Mouse (Mus musculus) midbrain, embryonic 12.5 days (tissue): ENCODE data around the gene Gosr2. TPM values are rescaled to one million over a fixed set of nuclear protein-coding genes. Genes with fewer than 3 reads are reported as not detected.
"Not testable (repeated sequence)": the region's sequence is repeated elsewhere in the genome, so short reads cannot be mapped to it uniquely, and the experiment has no call there.

Experiments used
- ATAC-seq: fragments of 200-750 bp; cut with Nextera tagmentation; 2 replicates; pipeline ENCODE4 v1.8.0; 2017; ENCODE audit warnings: low read depth, moderate TSS enrichment, moderate library complexity; ENCODE audit not compliant: low FRiP score
- H3K27ac ChIP-seq: fragments of 300-500 bp; sonication (generic); replicated peaks from 2 replicates; pipeline ENCODE4 v1.5.1; 2016; ENCODE audit warnings: mild to moderate bottlenecking
- H3K27me3 ChIP-seq: fragments of 300-500 bp; sonication (generic); 2 replicates; pipeline ENCODE4 v1.6.1; 2016; ENCODE audit warnings: mild to moderate bottlenecking
- H3K36me3 ChIP-seq: fragments of 300-500 bp; sonication (generic); 2 replicates; pipeline ENCODE4 v1.6.1; 2016
- H3K4me1 ChIP-seq: fragments of 300-500 bp; sonication (generic); 2 replicates; pipeline ENCODE4 v1.6.1; 2016
- H3K4me2 ChIP-seq: fragments of 300-500 bp; sonication (generic); replicated peaks from 2 replicates; pipeline ENCODE4 v1.6.1; 2016; ENCODE audit warnings: mild to moderate bottlenecking, moderate library complexity
- H3K4me3 ChIP-seq: fragments of 300-500 bp; sonication (generic); 2 replicates; pipeline ENCODE4 v1.5.1; 2016; ENCODE audit warnings: mild to moderate bottlenecking
- H3K9ac ChIP-seq: fragments of 300-500 bp; sonication (generic); replicated peaks from 2 replicates; pipeline ENCODE4 v1.6.1; 2016; ENCODE audit warnings: mild to moderate bottlenecking, moderate library complexity
- H3K9me3 ChIP-seq: fragments of 300-500 bp; sonication (generic); 2 replicates; pipeline ENCODE4 v1.6.1; 2016; ENCODE audit warnings: mild to moderate bottlenecking
- WGBS: fragments of 180-500 bp; shearing (Covaris S2); methylation state at CpG from one replicate; pipeline ENCODE4 v1.1.7; 2016; 5-methylcytosine and 5-hydroxymethylcytosine counted together
- polyA plus RNA-seq: library from polyadenylated mRNA; unstranded; fragments of >200 nt; fragmentation: Nextera tagmentation; extraction: Ambion mirVana; gene quantifications from 2 replicates; pipeline ENCODE4 v1.2.1, GENCODE M21; 2016

The Gosr2 gene
- polyA plus RNA-seq, 1 experiment from 2014 or later = 92.0 TPM

GRCm38 (mm10) chr11:103688271-103688979 is 9.3 kb downstream of the Gosr2 start:
- Histone ChIP-seq H3K4me3 (no peak overlapping the region), H3K27ac (no peak overlapping the region), H3K4me1 (0 out of 2 replicates have a peak, but pooled peaks cover 14% of the 10 kb centered on the region), H3K27me3 (no peaks in the 10 kb centered on the region), H3K36me3 (peaks cover 49% of the 10 kb centered on the region), H3K4me2 (no peak overlapping the region), H3K9ac (no peak overlapping the region), H3K9me3 (no peaks in the 10 kb centered on the region)
- WGBS = 67% methylated on average over 6 of the region's 6 CpGs
- no peak for ATAC-seq

DNA sequence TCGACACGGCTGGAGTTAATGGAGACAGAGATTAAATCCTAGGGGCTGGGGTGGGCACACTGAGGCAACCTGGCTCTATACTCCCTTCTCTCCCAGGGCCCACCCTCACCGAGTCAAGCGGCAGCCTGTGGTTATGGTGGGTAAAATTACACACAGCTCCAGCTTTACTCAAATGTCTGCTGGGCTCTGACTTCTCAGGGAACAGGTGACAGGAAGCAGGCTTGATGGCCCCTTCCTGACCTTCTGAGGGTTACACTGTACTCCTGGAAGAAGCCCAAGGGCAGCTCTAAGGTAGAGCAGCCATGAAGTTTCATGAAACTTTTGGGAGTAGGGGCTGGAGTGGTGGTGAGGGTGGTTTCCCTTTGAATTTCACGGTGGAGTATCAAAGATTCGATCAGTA is 11.0 kb downstream of the Gosr2 start:
- 91% methylated on average over 6 of the region's 6 CpGs for WGBS
- Histone ChIP-seq H3K4me2 (no peak overlapping the region), H3K27me3 (no peaks in the 10 kb centered on the region), H3K9ac (no peak overlapping the region), H3K4me3 (no peak overlapping the region), H3K36me3 (peaks cover 66% of the 10 kb centered on the region), H3K27ac (no peak overlapping the region), H3K9me3 (no peaks in the 10 kb centered on the region), H3K4me1 (0 out of 2 replicates have a peak, but pooled peaks cover 11% of the 10 kb centered on the region)
- no peak for ATAC-seq

DNA sequence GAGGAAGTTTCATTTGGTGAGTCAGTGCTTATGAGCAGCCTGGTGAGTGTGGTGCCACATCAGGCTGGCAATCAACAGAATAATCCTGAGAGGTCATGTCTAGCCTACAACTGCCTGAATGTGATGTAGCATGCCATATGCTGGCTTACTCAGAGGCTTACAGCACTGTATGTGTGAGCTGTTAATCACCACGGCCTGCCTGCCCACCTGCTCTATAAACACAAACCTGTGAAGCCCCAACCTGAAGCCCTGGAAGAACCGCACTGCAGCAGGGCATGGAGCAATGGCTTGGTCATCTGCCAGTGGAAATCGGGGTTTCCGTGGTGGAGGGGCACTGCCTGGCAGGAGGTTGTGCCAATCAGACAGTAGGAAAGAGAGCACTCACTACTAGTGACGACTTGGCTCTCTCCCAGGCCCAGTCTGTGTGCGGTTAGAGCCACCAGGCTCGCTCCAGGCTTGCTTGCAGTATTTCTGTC is 12.4 kb downstream of the Gosr2 start:
- WGBS = 88% methylated on average over 7 of the region's 7 CpGs

DNA sequence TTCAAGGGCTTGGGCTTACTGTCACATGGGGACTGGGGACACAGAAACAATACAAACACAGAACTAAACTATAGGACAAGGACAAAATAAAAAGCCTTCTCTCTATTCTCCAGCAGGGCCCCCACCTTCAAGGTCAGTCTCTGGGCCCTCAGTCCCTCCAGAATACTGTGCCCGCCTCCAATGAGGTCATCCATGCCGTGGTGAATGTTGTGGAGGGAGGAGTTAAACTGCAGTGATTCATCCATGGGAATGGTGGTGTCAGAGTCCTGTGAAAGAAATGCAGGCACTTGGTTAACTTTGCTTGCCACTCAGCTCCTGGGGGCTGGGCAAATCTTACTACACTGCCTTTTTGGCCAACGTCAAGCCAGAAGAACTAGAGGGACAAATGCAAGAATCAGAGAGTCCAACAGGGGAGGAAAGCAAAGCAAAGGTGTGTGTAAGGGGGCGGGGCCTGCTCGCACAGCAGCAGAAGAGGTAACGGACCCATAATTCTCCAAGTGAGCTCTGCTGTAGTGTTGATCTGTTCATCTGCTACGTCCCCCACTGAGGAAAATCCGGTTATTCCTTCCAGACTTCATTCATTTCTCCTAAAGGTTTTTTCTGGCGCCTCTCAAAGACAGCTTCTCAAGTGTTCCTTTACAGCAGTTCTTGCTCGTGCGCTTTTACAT is 13.9 kb downstream of the Gosr2 start:
- Histone ChIP-seq H3K27ac (no peak overlapping the region), H3K4me3 (no peak overlapping the region), H3K4me2 (no peak overlapping the region), H3K9me3 (no peaks in the 10 kb centered on the region), H3K9ac (no peak overlapping the region), H3K27me3 (no peaks in the 10 kb centered on the region), H3K4me1 (no peaks in the 10 kb centered on the region), H3K36me3 (peaks cover 91% of the 10 kb centered on the region)
- 83% methylated on average over 11 of the region's 11 CpGs for WGBS
- ATAC-seq = no peak

More for the DNA sequence above, 12.4 kb downstream of the Gosr2 start:
- Histone ChIP-seq H3K4me2 (no peak overlapping the region), H3K27me3 (no peaks in the 10 kb centered on the region), H3K9ac (no peak overlapping the region), H3K9me3 (no peaks in the 10 kb centered on the region), H3K36me3 (peaks cover 79% of the 10 kb centered on the region), H3K27ac (no peak overlapping the region), H3K4me3 (no peak overlapping the region), H3K4me1 (0 out of 2 replicates have a peak, but pooled peaks cover 9% of the 10 kb centered on the region)
- ATAC-seq = no peak

DNA sequence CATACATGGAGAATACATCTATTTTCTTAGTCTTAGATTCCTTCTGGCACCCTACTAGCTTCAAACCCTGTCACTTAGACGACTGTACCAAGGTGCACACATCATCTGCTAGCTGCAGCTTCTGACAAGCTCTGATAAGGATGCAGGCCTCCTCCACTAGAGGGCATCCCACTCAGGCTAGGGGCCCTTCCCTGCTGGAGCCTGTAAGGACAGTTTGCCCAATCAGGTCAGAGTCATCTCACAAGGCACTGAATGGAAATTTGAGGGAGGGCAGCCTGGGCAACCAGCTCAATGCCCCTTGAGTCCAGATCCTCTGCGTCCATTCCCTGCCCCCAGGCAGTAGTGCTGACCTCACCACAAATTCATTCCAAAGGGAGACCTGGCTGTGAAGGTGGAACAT is 20.7 kb downstream of the Gosr2 start:
- WGBS = 33% methylated on average over 2 of the region's 2 CpGs

GRCm38 (mm10) chr11:103675556-103675955 is 22.1 kb downstream of the Gosr2 start:
- Histone ChIP-seq H3K9ac (no peak overlapping the region), H3K4me1 (no peaks in the 10 kb centered on the region), H3K27me3 (no peaks in the 10 kb centered on the region), H3K4me2 (no peak overlapping the region), H3K36me3 (peaks cover 48% of the 10 kb centered on the region), H3K9me3 (no peaks in the 10 kb centered on the region), H3K4me3 (no peak overlapping the region), H3K27ac (no peak overlapping the region)
- no peak for ATAC-seq
- WGBS = 43% methylated on average over 3 of the region's 3 CpGs

More for the DNA sequence above, 20.7 kb downstream of the Gosr2 start:
- not testable (repeated sequence) for H3K4me1 ChIP-seq, H3K27ac ChIP-seq, H3K9ac ChIP-seq, H3K4me2 ChIP-seq, H3K4me3 ChIP-seq, H3K27me3 ChIP-seq, H3K9me3 ChIP-seq, ATAC-seq
- H3K36me3 ChIP-seq = peaks cover 61% of the 10 kb centered on the region

GRCm38 (mm10) chr11:103666907-103667426 is 30.7 kb downstream of the Gosr2 start:
- WGBS = 50% methylated on average over 13 of the region's 13 CpGs
- no peak overlapping the region for H3K4me3 ChIP-seq
- no peak overlapping the region for H3K27ac ChIP-seq
- no peaks in the 10 kb centered on the region for H3K36me3 ChIP-seq
- no peak for ATAC-seq
- no peaks in the 10 kb centered on the region for H3K9me3 ChIP-seq
- no peak overlapping the region for H3K9ac ChIP-seq
- peaks cover 17% of the 10 kb centered on the region for H3K4me1 ChIP-seq
- peaks cover 36% of the 10 kb centered on the region for H3K27me3 ChIP-seq
- no peak overlapping the region for H3K4me2 ChIP-seq

GRCm38 (mm10) chr11:103666181-103666906 is 31.4 kb downstream of the Gosr2 start:
- Histone ChIP-seq H3K27me3 (peaks cover 36% of the 10 kb centered on the region), H3K27ac (no peak overlapping the region), H3K4me2 (peak overlapping the region; percentile 21), H3K4me3 (no peak overlapping the region), H3K4me1 (peaks cover 17% of the 10 kb centered on the region), H3K9me3 (no peaks in the 10 kb centered on the region), H3K9ac (no peak overlapping the region), H3K36me3 (no peaks in the 10 kb centered on the region)
- WGBS = 16% methylated on average over 10 of the region's 10 CpGs
- 0 out of 2 replicates have a peak, but pooled peaks have one; percentile 34 for ATAC-seq

DNA sequence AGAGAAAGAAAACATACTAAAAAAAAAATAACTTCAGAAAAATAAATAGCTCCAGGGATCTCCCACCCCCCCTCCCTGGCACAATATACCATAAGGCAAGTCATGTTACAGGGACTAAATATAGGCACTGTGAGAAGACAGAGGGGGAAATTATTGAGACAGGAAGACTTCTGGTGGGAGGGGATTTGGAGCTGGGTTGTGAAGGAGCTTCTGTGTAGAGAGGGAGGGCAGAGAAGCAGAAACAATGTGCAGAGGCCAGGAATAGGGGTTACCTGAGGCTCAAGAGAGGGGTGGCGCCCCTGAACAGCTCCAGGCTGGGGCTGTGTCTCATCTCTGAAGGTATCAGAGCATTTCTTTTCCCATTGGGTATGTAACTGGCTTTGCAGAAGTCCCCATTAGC is 32.0 kb downstream of the Gosr2 start:
- no peak overlapping the region for H3K4me3 ChIP-seq
- 45% methylated on average over 1 of the region's 1 CpGs for WGBS
- ATAC-seq = no peak
- H3K9ac ChIP-seq = no peak overlapping the region
- H3K4me2 ChIP-seq = peak overlapping the region; percentile 21; the same call in 1 of the 2 replicates
- H3K36me3 ChIP-seq = no peaks in the 10 kb centered on the region
- no peaks in the 10 kb centered on the region for H3K9me3 ChIP-seq
- H3K27me3 ChIP-seq = peaks cover 36% of the 10 kb centered on the region
- H3K4me1 ChIP-seq = peaks cover 17% of the 10 kb centered on the region
- H3K27ac ChIP-seq = 0 out of 2 replicates have a peak overlapping the region, but pooled peaks have one; percentile 39

- H3K27me3 ChIP-seq = peaks cover 36% of the 10 kb centered on the region
- H3K36me3 ChIP-seq = no peaks in the 10 kb centered on the region
- H3K4me3 ChIP-seq = no peak overlapping the region
- H3K9me3 ChIP-seq = no peaks in the 10 kb centered on the region
- 88% methylated on average over 8 of the region's 8 CpGs for WGBS
- H3K4me1 ChIP-seq = peaks cover 17% of the 10 kb centered on the region
- no peak for ATAC-seq
- H3K4me2 ChIP-seq = no peak overlapping the region
- no peak overlapping the region for H3K9ac ChIP-seq
- no peak overlapping the region for H3K27ac ChIP-seq
These were observed 34.6 kb downstream of the Gosr2 start for GRCm38 (mm10) chr11:103663119-103663518.

GRCm38 (mm10) chr11:103662546-103662945 is 35.2 kb downstream of the Gosr2 start:
- no peak overlapping the region for H3K9ac ChIP-seq
- peaks cover 17% of the 10 kb centered on the region for H3K4me1 ChIP-seq
- no peaks in the 10 kb centered on the region for H3K36me3 ChIP-seq
- peaks cover 36% of the 10 kb centered on the region for H3K27me3 ChIP-seq
- H3K9me3 ChIP-seq = no peaks in the 10 kb centered on the region
- WGBS = 88% methylated on average over 5 of the region's 5 CpGs
- no peak for ATAC-seq
- no peak overlapping the region for H3K4me2 ChIP-seq
- no peak overlapping the region for H3K4me3 ChIP-seq
- H3K27ac ChIP-seq = no peak overlapping the region
